Mouse (Mus musculus) left cerebral cortex, postnatal 36 days (tissue): ENCODE data around the gene Zbtb42. TPM values are rescaled to one million over a fixed set of nuclear protein-coding genes. Genes with fewer than 3 reads are reported as not detected.

Experiments
- DNase-seq, 2 experiments: peaks; one replicate each; pipeline ENCODE4 v3.0.0; 2021 to 2022; ENCODE audit warnings: low spot score in 2 of 2, mixed read lengths in 1 of 2
- intact Hi-C: fragments of 180-260 bp; cut with DNase I; formaldehyde crosslinking; loops from one replicate; pipeline ENCODE4 v1.15.1; 2025
- total RNA-seq, 2 experiments: library from RNA; stranded (reverse); gene quantifications; 2 replicates each; pipeline ENCODE4 v1.2.3; 2021

Gene Zbtb42
- under 1 TPM; 0.70 to 0.81 TPM for total RNA-seq

DNA sequence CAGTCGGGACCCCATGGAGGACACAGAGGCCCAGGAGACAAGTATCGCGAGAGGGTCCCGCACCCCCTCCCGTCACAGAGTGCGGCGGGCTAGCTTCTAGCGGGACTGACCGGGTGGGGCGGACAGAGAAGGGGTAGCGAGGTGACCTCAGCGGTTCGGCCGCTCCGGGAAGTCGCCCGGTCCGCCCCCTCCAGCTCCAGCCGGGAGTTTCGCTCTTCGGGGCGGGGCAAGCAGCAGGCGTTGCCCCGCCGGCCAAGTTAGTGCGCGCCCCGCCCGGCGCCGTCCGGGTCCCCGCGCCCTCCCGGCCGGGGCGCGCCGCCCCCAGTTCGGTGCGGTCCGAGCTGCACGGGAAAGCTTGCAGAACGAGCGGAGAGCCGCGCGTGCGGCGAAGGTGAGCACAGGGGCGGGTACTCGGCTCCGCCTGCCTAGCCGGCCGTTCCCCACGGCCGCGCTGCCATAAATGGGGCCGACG lies at the start of gene Zbtb42:
Gene Zbtb42 (plus strand): TSS at position 274 of the 472 bp plus-strand sequence.
- DNase-seq = no peak
- intact Hi-C loops = no loop called here

DNA sequence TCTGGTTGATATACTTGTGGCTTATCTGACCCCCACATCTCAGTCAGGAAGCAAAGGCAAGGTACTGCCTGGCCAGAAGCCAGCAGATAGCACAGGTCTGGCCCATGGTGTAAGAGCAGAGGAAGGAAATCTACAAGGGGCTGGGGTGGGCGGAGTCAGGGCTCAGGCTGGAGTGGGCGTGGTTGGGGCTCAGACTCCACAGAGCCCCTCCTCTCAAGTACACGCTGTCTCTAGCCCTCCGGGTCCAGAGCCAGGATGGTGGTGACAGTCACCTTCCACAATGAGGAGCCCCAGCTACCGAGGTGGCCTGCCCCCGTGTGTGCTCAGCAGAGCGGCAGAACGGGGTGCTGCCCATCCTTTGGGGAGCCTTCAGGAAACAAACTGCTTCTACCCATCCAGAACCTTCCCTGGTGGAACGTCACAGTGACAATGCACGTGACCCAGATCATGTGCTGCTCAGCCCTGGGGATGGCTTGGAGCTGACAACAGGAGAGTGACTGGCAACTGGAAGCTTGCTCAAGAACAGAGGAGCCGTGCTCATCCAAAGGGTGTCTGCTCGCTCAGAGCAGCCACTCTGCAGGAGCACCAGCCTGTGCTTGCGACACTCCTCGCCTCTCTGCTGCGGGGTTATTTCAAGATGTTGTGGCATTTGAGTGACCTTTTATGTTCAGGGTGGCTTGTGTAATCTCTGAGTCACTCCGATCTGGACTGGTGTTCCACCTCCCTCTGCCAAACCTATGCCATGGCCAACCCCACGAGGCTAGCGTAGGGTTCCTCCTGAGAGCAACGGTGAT lies 49.5 kb upstream of the Zbtb42 start:
- intact Hi-C loops = no loop called here
- peak; percentile 29 to 39 for DNase-seq

DNA sequence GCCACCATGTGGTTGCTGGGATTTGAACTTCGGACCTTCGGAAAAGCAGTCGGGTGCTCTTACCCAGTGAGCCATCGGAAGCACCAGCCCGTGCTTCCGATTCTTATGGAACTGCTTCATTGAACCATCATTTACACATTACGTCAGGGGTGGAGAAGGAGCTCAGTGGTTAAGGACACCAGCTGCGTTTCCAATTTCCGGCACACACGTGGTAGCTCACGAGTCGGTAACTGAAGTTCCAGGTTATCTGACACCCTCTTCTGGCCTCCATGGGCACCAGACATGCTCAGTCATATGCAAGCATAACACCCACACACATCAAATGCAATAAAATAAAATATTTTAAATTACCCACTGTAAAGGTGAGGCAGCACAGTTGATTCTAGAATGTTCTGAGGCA lies 48.6 kb upstream of the Zbtb42 start:
- no peak for DNase-seq
- intact Hi-C loops = no loop called here

DNA sequence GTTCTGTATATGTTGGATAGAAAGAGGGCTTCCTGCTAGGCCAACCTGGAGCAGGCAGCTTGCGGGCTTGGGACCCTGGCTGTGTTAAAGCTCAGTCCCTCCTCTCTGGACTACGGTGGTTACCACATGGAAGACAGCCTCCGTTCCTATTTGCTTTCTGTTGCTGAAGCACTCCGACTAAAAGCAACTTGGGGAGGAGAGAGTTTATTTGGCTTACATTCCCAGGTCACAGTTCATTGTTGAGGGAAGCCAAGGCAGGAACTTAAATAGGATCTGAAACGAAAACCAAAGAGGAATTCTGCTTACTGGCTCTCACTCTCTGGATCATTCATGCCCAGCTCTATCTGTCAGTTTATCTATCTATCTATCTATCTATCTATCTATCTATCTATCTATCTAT lies 47.8 kb upstream of the Zbtb42 start:
- no peak for DNase-seq
- intact Hi-C loops = no loop called here

DNA sequence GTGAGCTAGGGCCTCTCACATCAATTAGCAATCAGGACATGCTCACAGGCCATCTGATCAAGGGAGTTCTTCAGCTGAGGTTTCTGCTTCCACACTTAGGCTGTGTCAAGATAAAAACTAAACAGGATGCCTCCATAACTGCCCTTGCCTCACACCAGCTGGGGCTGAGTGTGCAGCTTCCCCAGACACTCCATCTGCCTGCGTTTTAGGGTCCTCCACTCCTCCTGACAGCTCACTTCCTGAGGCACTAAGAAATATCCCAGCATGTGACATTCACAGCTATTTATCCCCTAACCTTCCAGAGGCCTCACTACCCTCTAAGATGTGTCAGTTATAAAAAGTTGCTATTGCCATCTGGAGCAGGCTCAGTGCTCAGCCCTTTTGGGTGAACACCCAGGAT lies 47.2 kb upstream of the Zbtb42 start:
- intact Hi-C loops = no loop called here
- DNase-seq = no peak

DNA sequence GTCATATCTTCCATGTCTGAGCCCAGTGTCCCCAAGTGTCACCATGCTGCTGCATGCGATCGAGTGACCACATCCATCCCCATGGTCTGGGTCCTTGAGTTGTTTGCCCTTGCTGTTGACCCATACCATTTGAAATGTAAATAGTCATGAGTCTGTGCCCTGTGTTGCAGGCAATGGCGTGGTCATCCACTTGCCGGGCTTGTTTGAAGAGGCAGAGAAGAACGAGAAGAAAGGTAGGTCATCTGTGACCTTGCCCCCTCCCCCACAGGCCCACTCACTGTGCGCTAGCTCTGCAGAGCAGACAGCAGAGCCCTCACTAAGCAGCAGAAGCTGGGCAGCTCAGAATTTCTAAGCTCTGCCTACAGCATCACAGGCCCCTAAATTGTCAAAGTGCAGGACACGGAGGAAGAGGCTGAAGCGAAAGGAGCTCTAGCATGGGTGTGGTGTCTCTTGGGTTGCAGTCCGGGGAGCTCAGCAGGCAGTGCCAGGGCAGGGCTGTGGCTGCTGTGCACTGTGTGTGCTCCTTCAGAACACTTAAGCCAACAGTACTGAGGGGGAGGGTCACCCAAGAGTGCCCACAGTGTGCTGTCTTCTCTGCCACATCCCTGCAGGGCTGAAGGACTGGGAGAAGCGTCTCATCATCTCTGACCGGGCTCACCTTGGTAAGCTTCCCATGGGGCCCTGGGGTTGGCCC lies 46.4 kb upstream of the Zbtb42 start:
- no peak for DNase-seq

DNA sequence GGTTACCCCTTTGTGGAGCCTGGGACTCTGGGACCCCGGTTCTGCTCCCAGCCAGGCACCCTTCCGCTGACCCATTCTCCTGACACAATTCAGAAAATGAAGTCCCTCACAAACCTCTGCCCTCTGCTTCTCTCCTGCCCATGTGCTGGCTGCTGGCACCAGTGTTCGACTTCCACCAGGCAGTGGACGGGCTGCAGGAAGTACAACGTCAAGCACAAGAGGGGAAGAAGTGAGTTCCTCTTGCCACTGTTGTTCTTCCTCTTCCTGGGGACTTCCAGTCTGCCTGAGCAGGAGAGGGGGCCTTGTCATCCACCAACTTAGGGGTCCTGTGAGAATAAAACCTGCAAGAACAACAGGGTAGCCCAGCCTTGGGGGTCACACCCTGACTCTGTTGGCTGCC lies 45.7 kb upstream of the Zbtb42 start:
- intact Hi-C loops = no loop called here
- DNase-seq = no peak

More for the DNA sequence above, 46.4 kb upstream of the Zbtb42 start:
- intact Hi-C loops = no loop called here

DNA sequence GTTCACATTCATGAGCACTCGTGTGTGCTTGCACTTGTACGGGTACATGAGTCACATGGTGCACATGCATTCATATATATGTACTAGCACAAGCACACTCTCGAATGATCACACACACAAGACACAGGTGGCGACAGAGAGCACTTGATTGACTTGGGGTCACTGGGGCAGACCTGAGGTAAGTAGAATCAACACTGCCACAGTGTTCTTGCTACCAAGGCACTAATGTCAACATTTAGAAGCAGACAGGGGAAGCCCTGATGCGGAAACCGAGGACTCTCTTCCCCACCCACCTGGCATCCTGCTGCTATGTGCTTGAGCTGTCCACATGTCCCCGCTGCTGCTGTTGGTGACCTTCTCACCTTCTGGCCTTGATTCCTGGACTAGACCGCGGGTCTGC lies 44.9 kb upstream of the Zbtb42 start:
- intact Hi-C loops = no loop called here
- no peak for DNase-seq

DNA sequence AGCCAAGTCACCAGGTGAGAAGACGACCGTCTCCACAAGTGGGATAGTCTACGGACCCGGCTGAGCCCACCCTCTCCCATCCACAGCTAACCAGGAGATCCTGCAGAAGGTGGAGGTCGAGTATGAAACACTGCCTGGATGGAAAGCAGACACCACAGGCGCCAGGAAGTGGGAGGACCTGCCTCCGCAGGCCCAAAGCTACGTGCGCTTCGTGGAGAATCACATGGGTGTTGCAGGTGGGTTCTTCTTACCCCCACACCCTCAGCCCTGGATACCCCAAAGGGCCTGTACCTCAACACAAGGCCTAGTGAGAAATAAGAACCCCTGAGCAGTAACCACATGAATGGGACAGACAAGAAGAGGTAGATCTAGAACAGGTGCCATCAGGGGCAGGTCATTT lies 39.1 kb upstream of the Zbtb42 start:
- no peak for DNase-seq
- intact Hi-C loops = no loop called here

DNA sequence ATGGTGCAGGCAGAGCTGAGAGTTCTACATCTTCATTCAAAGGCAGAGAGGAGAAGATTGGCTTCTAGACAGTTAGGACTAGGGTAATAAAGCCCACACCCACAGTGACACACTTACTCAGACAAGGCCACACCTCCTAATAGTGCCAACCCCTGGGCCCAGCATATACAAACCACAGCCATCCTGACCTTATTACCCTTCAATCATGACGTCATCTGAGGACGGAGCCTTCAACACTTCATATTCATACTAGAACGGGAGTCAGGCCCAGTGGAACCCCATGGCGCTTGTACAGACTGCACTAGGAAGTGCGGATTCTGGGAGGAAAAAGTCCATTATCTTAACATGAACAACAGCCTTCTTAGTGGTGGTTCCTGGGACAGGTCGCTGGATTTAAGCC lies 35.5 kb upstream of the Zbtb42 start:
- intact Hi-C loops = no loop called here

DNA sequence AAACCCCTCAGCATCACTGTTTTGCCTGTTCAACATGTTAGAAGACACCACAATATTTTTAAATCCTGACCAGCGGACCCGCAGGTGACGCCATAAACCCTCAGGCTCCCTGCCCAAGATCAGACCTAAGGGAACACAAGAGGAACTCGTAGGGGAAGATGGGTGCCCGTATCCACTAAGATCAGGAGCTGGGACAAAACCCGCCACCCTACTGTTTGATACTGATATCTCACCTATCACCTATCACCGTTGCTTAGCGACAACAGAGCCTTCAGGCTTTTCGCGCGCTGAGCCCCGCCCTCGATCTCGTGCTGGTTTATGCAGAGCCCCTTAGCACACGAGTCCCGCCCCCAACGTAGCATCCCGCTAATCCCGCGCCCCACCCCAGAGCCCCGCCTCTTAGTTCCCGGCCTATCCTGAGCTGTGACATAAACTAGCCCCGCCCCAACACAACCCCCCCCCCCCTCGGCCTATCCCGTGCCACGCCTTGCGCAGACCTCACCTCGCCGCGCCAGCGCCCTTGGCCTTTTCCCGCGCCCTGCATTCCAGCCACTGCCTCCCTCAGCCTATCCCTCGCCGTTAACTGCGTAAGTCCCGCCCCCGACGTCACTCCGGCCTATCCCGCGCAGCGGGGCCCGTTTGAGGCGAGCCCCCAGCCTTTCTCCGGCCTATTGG lies 34.3 kb upstream of the Zbtb42 start, which contains the start of gene Siva1:
Gene Siva1 (plus strand): TSS at position 500 of the 675 bp plus-strand sequence.
- intact Hi-C loops = no loop called here
- DNase-seq = peak; percentile 97 to 99

More for the DNA sequence above, 35.5 kb upstream of the Zbtb42 start:
- DNase-seq = no peak

DNA sequence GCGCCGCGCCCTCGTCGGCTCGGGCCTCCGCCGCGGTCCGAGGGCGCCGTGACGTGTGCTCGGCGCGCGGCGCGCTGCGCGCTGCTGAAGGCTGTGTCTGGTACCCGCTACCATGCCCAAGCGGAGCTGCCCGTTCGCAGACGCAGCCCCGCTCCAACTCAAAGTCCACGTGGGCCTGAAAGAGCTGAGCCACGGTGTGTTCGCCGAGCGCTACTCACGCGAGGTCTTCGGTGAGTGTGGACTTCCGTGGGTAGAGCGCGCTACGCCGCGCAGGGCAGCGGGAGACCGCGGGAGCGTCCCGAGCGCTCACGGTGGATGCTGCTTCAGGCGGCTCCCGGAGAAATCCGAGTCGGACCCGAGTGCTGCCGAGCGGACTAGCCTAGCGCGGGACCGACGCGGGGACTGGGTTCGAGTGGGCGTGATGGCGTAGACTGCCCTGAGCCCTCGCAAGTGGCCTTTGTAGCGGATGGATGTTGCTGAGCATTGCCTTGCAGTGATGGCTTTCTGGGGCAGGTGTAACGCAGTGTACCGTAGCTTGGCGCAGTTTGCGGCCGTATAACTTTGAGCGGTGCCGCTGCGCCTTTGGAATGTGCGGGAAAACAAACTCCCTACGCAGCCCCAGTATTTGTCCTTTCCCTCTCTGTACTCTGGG lies 33.6 kb upstream of the Zbtb42 start:
- peak in 1 of 2 experiments; percentile 69 for DNase-seq
- intact Hi-C loops = no loop called here

DNA sequence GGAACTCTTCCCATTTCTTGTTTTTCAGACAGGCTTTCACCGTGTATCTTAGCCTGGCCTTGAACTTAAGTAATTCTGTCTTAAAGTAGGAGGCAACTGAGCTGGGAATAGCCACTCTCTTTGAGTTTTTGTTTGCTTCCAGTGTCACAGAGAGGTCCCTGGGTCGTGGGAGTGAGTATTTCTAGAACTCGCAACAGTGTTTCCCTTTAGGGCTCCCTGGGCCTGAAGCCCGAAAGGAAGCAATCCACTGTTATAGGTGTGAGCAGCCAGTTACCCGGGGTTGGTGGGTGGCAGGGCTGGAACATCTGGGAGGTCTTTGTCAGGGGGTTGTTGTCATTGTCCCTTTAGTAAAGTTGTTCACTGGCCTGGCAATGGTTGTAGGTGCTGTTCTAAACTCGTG lies 32.5 kb upstream of the Zbtb42 start:
- intact Hi-C loops = no loop called here
- DNase-seq = no peak

DNA sequence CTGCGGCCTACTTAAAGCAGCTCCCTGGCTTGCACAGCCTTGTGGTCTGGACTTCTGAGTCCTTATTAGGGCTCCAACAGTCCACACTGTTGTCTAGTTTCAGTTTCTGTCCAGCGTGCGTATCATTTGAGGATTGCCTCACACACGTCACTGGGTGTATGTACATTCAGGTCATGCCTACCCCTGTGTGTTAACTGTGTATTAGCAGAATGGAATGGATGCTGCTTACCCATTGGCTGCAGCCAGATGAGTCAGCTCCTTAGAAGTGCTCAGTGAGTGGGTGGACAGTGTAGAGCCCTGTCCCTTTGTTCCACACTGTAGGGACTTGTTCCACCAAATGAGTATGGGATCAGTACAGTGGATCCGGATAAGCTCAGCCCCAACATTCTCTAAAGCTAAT lies 30.5 kb upstream of the Zbtb42 start:
- no peak for DNase-seq
- intact Hi-C loops = no loop called here

DNA sequence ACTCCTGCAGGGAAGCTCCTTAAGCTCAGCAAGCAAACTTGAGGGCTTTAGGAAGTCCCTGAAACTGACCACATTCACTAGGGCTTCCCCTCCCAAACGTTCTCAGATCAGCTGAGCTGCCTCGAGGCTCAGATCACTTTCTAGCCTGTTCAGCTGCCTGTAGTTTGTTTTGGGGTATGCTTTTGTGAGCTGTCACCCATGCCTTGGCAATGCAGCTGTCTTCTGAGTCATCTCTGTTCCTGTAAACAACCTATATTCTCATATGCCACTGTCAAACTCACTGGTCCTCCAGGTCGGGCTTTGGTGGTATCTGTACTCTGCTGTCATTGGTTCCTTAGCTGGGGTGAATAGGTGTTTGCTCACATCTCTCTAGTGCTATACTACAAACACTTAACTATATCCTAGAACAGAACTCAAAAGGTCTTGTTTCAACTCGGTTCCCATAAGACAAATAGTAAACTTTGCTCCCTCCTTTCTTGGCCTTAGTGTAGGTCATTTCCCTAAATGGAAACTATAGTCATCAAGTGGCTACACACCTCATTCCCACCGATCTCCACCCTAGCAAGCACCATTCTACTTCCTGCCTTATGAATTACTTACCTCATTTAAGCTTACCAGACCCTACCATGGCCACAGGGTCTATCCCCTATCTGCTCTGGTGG lies 26.7 kb upstream of the Zbtb42 start:
- no peak for DNase-seq
- intact Hi-C loops = no loop called here

DNA sequence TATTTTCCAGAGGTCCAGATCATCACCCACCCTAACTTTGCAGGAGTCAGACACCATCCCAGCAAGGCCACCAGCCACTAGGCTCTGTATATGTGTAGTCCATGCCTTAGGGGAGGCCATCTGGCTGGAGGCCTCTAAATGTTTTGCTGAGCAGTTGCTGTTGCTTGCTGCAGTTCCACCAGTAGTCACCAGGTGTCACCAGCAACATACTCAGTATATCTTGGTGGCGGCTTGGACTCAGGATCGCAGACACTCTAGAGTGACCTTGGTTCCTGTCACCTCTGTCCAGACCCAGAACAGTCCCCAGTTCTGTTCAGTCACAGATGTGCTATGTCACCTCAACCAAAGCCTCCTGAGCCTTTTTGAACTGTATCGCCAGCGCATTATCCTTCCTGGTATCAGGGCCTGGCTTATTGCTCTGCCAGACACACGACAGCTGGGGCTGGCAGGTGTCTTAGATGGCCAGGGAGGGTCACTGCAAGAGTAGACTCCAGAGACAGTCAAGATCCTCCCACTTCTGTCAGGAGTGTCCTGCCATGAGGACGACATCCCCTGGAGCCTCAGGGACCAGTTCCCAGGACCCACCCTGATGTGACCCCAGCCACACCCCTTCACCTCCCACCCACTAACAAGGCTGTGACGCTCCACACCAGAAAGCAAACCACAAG lies 25.3 kb upstream of the Zbtb42 start:
- peak; percentile 75 to 80 for DNase-seq
- intact Hi-C loops = loop anchor here (1.0 kb wide), 2 partner anchors 22 to 54 kb away; no protein-coding TSS in a partner anchor

DNA sequence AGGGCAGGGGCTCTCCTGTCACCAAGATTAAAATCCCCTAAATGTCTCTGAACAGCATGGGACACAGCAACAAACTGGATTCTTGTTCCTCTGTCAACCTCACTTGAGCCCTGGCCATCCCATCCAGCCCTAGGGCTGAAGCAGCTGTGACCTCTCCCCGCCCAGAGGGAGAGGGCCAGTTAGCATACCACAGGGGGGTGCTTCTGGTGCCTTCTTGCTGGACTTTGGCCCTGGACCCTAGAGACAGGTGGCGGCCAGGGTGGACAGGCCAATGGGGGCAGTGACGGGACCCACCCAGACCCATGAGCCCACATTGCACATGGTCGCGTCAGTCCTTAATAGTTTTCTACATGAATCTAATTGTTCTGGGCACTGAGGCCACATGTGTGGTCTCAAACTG lies 24.6 kb upstream of the Zbtb42 start:
- no peak for DNase-seq
- intact Hi-C loops = no loop called here

DNA sequence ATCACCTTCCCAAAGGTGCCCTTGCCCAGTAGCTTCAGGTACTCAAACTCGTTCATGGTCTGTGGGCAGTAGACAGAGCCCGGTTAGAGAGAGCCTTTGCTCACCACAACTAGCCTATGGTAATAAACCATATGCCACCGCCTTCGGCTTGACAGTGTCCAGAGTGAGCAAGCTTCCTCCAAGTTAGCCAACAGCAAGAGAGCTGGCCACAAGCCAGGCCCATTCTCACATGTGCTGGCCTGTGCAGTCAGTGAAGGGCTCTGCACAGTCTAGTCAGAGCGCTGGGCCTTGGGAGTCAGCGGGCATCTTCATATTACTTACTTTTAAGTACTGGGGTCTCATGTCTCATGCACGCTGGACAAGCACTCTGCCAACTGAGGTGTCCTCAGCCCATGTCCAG lies 20.0 kb upstream of the Zbtb42 start:
- intact Hi-C loops = no loop called here
- DNase-seq = no peak

DNA sequence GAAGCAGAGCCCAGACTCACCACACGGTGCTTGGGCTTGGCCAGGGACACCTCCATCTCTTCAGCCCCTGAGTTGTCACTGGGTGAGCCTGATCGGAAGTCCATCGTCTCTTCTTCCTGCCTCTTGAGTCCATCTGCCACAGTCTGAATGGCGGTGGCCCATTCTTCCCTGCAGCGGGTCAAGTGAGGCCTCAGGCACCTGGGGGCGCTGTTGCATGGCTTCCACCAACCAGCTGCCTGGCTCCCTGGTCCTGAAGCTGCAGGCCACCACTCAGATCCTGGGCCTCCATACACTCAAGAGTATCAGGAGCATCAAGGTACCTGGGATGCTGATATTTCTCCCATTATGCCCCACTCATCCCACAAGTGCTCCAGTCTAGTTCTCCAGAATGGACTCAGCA lies 19.5 kb upstream of the Zbtb42 start:
- DNase-seq = peak; percentile 52
- intact Hi-C loops = no loop called here
